Mouse (Mus musculus) T-helper 1 cell (primary cell): ENCODE measurements around the gene Prkaca.

Experiments
- in situ Hi-C: fragments of 300-600 bp; cut with MboI, MseI; formaldehyde crosslinking; loops from one replicate; pipeline ENCODE4 v1.15.1; 2025; ENCODE audit warnings: high pct_unique_total_duplicates

Gene Prkaca

GRCm38 (mm10) chr8:83972150-83973120 lies at the start of gene Prkaca:
Gene Prkaca, plus strand, starts transcription at chr8:83972993.
- in situ Hi-C loops, result no loop called here

GRCm38 (mm10) chr8:83924585-83924984 lies 48.2 kb upstream of the Prkaca start:
- in situ Hi-C loops, result no loop called here

DNA sequence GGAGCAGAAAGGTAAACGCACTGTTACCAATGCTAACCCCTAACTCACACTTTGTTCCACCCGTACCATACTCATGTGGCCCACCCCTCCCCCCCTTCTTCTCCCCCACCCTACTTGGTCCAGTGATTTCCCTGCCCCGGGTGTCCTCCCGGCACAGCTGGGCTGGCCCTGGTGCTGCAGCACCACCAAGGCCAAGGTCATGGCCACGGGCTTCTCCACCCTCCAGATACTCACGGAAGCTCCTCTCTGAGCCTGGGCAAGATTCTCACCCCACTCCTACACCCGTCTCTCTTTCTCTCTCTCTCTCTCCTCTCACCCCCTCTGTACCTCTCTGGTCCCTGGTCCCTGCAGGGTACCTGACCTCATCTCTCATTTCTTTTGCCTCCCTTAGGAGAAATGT lies 46.5 kb upstream of the Prkaca start:
- in situ Hi-C loops, result no loop called here

DNA sequence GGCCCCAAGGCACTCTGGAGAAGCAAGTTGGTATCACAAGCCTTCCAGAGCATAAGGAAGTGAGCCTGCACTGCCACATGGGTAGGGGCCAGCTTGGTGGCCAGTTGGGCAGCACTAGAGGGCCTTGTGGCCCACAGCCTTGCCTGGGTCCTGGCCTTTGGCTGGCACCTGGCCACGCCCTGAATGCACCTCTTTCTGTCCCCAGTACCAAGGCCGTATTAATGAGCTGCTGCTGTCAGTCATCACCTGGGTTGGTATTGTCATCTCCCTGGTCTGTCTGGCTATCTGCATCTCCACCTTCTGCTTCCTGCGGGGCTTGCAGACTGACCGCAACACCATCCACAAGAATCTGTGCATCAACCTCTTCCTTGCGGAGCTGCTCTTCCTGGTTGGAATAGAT lies 38.6 kb upstream of the Prkaca start:
- in situ Hi-C loops, result no loop called here

DNA sequence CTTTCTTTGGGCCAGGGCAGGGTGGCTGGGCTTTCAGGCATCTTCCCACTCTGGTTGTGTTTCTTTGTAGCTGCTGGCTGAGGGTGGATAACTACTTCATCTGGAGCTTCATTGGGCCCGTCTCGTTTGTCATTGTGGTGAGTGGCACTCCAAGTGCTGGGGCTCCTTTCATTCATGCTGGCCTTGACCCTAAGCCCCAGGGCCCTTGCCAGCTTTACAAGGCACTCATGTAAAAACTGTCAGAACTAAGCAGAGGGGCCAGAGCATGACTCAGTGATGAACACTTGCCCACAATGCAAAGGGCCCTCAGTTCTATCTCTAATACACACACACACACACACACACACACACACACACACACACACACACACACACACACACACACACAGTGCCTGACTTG lies 37.8 kb upstream of the Prkaca start:
- in situ Hi-C loops, result no loop called here

- in situ Hi-C loops, result no loop called here
Measured at GRCm38 (mm10) chr8:83935435-83935834, 37.4 kb upstream of the Prkaca start.

DNA sequence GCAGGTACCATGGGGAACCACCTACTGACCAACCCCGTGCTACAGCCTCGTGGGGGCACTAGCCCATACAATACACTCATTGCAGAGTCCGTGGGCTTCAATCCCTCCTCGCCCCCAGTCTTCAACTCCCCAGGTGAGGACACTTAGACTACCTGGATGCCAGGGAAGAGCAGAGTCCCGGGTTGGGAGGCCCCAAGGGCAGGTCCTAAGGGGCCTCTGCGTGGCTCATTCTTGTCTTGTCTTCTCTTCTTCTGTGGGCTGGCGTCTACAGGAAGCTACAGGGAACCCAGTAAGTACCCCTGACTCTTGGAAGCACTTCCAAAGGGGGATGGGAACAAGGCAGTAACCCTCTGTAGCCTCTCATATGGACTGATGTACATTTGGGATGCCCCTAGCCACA lies 35.1 kb upstream of the Prkaca start:
- in situ Hi-C loops, result no loop called here

DNA sequence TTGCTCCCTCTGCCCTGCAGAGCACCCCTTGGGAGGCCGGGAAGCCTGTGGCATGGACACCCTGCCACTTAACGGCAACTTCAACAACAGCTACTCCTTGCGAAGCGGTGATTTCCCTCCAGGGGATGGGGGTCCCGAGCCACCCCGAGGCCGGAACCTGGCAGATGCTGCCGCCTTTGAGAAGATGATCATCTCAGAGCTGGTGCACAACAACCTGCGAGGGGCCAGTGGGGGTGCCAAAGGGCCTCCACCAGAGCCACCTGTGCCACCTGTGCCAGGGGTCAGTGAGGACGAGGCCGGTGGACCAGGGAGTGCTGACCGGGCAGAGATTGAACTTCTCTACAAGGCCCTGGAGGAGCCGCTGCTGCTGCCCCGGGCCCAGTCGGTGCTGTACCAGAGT lies 34.5 kb upstream of the Prkaca start:
- in situ Hi-C loops, result no loop called here

- in situ Hi-C loops, result no loop called here
Measured at GRCm38 (mm10) chr8:83941066-83941677, 31.6 kb upstream of the Prkaca start.

- in situ Hi-C loops, result no loop called here
Measured at GRCm38 (mm10) chr8:83942446-83942845, 30.3 kb upstream of the Prkaca start.

DNA sequence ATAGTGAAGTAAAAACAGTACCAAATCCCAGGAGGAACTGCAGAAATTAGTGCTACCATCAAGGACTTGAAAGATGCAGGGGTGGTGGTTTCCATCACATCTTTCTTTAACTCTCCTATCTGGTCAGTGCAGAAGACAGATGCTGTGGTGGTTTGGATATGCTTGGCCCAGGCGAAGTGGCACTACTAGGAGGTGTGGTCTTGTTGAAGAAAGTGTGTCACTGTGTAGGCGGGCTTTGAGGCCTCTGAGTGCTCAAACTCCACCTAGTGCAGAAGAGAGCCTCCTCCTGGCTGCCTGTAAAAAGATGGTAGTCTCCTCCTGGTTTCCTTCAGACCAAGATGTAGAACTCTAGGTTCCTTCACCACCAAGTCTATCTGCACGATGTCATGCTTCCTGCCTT lies 27.3 kb upstream of the Prkaca start:
- in situ Hi-C loops, result no loop called here

DNA sequence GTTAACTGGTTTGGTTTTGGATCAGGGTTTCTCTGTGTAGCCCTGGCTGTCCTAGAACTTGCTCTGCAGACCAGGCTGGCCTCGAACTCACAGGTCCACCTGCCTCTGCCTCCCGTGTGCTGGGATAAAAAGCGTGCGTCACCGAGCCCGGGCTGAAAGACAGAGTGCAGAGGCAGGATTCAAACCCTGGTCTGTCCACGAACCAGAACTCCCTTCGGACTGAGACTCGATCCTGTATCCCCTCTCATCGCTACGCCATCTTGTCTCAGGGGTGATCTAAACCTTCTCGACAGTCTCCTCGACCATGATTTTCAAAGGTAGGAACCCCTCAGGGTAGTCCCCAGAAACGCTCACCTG lies 18.1 kb upstream of the Prkaca start:
- in situ Hi-C loops, result loop anchor here (5.0 kb wide), 1 partner anchor 57 kb away; no protein-coding TSS in a partner anchor

GRCm38 (mm10) chr8:83955106-83955957 lies 17.5 kb upstream of the Prkaca start, which contains the start of the genes Gm10644 and Asf1b:
Gene Gm10644, minus strand, starts transcription at chr8:83955205.
Gene Asf1b, plus strand, starts transcription at chr8:83955507.
- in situ Hi-C loops, result no loop called here

DNA sequence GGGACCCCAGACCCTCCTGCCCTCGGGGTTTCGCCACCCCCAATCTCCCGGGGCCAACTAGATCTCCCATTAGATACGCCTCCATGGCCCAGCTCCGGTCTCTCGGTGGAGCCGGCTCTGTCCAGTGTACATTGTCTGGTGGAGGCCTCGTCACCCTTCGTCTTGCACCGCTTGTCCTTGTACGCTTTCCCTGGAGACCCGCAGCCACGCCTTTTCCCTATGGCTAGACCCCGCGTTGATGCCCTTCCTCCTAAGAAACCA lies 16.9 kb upstream of the Prkaca start:
- in situ Hi-C loops, result no loop called here

GRCm38 (mm10) chr8:83956789-83957188 lies 16.0 kb upstream of the Prkaca start:
- in situ Hi-C loops, result no loop called here

DNA sequence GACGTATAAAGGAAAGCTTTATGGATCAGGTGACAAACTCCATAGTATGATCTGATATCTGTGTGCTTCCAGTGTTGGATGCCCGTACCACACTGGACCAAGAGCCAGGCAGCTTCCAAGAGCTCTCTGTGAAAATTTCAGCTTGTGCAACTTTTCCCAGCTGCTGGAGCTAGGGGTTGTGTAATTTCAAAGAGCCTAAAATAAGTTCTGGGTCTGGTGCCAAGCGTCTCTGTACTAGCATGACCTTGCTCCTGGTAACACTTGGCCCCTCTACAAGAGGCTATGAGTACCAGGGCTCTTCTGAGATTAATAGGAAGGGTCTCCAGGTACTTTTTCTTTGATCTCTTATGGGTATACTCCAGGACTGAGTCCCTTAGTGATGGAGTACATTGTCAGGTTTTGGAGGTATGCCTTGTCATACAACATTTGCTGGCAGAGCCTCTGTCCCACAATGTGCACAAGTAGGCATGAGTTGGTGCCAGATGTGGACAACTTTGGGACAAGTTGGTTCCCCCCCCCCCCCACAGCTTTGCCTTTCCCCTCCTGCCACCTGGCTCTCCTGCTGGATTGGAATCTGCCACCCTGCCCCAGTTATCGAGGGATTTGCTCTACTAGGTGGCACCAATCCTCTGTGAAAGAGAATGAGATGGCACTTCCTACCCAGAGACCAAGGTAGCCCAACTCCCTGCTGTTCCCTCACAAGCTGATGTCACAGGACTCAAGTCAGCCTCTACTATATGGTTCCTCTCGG lies 8.6 kb upstream of the Prkaca start:
- in situ Hi-C loops, result no loop called here

DNA sequence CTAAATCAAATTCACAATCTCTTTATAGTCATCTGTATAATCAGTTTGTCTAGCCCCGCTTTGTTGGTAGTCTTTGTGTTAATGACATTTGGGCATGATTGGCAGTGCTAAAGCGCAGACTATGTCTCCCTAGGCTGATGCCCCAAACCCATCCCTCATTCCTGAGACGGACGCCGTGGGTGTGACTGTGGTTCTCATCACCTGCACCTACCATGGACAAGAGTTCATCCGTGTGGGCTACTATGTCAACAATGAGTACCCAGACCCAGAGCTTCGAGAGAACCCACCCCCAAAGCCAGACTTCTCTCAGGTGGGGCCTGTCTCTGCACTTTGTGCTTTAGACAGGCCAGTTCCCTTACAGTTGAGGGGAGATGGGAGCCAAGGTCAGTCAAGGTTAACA lies 5.1 kb upstream of the Prkaca start:
- in situ Hi-C loops, result no loop called here

- in situ Hi-C loops, result no loop called here
Measured at GRCm38 (mm10) chr8:83971121-83971520, 1.7 kb upstream of the Prkaca start.

DNA sequence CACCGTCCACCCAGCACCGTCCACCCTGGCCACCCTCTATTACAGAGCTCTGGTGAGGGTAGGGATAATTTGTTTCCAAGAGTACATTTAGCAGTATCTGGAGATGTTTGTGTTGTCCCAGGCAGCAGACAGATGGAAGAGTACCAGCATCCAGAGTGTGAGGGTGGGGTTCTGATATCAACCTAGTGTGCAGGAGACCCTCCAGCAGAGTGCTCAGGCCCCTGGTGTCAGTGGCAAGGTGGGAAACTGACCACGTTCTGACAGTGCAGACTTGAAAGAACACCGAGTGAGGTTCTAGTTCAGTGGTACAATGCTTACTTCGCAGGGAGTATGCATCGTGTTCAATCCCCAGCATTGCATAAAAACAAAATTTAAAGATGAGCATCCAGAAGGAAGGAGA lies 1.1 kb upstream of the Prkaca start:
- in situ Hi-C loops, result no loop called here

GRCm38 (mm10) chr8:83973161-83974031 lies 603 bp downstream of the Prkaca start:
- in situ Hi-C loops, result no loop called here

DNA sequence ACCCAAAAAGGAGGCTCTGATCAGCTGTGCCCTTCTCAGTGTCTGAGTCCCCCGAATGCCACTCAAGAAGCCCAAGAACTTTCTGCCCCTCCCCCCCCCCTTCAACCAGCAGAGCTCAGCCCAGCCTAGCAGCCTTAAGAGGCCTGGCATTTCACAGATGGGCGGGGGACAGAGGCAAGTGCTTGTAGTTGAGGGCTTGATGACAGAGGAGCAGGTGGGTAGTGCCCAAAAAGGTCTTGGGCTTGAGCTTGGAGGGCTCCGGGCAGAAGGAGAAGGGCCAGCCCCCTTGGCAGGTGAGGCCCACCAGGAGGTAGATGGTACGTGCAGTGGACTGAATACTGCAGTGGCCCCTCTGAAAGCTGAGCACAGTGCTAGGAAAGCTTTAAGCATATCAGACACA lies 1.7 kb downstream of the Prkaca start:
- in situ Hi-C loops, result no loop called here
